Mouse (Mus musculus) thymus, postnatal 36 days (tissue): ENCODE data around the gene Tmem140.

Source experiments
- DNase-seq, 2 experiments: peaks; one replicate each; pipeline ENCODE4 v3.0.0; 2022; ENCODE audit warnings: mixed read lengths in 2 of 2

The Tmem140 gene

DNA sequence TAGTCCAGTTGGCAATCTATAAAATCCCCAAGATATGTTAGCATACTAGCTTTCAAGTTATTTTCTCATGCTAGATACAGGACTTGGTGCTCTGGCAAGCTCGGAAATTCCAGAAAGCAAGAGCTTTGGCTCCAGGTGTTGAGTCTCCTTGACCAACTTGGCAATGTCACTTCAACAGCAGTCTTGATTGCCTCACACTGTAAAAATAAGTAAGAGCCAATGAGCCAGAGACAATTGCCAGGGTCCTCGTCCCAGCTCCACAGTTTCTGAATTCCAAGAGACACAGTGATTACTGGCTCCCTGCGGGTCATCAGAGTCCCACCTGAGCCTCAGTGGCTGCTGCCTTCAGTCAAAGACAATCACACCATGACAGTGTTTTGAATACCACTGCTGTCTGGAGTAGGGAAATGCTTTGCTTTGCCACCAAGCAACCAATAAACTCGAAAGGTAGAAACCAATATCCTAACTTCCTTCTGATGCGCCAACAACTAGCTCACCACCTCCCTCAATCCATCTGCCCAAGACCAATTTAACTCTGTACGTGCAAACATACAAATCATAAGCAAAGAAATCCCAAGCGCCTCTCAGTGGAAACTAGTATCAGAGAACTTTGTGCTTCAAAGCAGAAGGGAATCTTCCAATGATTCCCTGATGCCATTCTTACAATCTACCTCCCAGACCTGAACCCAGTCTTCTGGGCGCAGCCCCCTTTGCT is 46.8 kb downstream of the Tmem140 start:
- DNase-seq, result no peak

GRCm38 (mm10) chr6:34910371-34911219 is 47.6 kb downstream of the Tmem140 start, which contains the start of gene Wdr91:
Wdr91 (minus strand) TSS chr6:34910876.
- DNase-seq, result peak; percentile 91 to 95

GRCm38 (mm10) chr6:34913341-34914040 is 50.5 kb downstream of the Tmem140 start:
- DNase-seq, result no peak

- no peak for DNase-seq
These were observed 51.5 kb downstream of the Tmem140 start for GRCm38 (mm10) chr6:34914462-34914861.

GRCm38 (mm10) chr6:34919146-34919545 is 56.2 kb downstream of the Tmem140 start:
- DNase-seq, result no peak

GRCm38 (mm10) chr6:34919956-34920355 is 57.0 kb downstream of the Tmem140 start, which contains the start of gene Stra8:
Stra8 (plus strand) TSS chr6:34920163.
- DNase-seq, result no peak

DNA sequence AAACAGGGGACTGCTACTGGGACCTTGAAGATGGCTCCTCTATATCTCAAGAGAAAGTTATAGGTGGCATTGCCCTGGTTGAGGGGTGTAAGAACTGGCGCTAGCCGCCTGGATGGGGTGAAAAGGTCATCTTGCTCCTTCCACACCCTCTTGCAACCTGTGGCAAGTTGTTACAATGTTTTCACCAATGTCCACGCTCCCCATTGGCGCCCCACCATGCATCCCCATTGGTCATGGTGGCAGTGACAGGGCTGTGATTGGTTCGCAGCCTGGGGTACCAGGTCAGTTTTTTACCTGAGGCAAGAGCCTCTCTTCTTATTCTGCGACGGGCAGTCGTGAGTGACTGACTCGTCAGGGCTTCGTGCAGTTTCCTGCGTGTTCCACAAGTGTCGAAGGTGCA is 57.7 kb downstream of the Tmem140 start:
- DNase-seq, result no peak

GRCm38 (mm10) chr6:34921941-34922340 is 59.0 kb downstream of the Tmem140 start:
- DNase-seq, result peak in 1 of 2 experiments; percentile 15
